Mouse (Mus musculus) layer of hippocampus, postnatal 14 days (tissue): ENCODE results near the gene Pla2g12b. TPM values are rescaled to one million over a fixed set of nuclear protein-coding genes. Genes with fewer than 3 reads are reported as not detected.
A peak's percentile ranks its signal among the peaks of the same experiment; 100 is the strongest.
"Not testable (repeated sequence)": the region's sequence is repeated elsewhere in the genome, so short reads cannot be mapped to it uniquely, and the experiment has no call there.

Experiments
- DNase-seq, 2 experiments: peaks; one replicate each; pipeline ENCODE4 v3.0.0; 2021 to 2022; ENCODE audit warnings: low spot score in 2 of 2, mixed read lengths in 1 of 2
- long read RNA-seq, 2 experiments: library from polyadenylated mRNA; stranded (forward); transcript quantifications; one replicate each; pipeline ENCODE4 v2.0.0; 2021
- total RNA-seq, 2 experiments: library from RNA; stranded (reverse); gene quantifications; 2 replicates each; pipeline ENCODE4 v1.2.3; 2021

The Pla2g12b gene
- not detected for total RNA-seq
- long read RNA-seq, experiment 1, result 0 reads
- long read RNA-seq, experiment 2, result 0 reads

DNA sequence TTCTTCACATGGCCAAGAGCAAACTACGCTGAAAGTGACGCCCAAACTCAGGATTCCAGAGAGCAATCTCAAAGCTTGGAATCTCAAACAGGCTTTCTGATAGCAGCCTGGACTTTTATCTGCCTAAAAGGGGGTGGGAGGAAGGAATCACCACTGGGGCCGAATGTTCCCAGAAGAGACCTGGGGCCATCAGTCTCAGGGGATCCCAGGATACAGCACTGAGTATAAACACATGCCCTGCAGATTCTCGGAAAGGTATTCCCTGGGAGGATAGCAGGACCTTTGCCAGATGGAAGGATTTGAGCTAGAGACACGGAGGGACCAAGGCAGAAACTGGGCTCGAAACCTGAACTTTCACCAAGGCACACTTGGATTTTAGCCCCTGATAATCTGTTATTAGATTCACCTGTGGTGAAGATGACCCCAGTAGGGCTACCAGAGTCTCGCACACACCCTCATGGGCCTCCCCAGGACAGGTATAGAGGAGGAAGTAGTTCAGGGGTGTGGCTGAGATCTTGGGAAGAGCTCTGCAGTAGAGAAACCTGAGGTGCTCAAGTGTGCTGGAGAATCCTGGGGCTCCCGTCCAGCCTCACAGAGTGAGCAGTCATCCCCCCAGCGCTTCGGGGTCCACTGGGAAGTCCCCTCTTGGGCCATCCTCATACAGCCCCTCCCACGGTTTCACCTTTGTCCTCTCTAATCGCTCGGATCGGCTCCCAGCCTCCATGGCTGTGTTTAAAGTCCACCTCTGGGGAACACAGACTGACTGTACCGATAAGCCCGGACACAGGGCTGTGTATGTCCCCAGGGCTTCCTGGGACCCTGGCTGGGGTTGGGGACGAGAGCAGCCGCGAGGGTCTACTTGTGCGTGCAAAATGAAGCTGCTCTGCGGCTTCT is at the start of gene Pla2g12b:
Gene Pla2g12b (plus strand): TSS at position 762 of the 894 bp plus-strand sequence.
- DNase-seq, result no peak

DNA sequence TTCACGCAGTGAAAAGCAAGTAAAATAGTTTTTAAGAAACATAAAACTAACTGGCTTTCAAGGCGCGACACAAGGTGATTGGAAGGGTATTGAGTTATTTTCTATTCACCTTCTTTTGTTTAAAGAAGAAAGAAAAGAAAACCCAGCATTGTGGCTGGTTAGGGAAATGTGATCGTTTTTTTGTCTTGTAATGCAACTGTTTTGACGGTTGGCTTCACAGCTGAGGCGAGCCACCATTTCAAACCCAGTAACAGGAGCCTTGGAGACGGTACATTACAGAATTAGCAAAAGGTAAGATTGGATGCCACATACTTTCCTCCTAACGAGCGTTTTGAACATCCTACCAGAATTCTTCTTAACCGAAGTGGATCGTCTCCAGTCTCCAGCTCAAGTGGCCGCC is 49.3 kb upstream of the Pla2g12b start:
- no peak for DNase-seq

DNA sequence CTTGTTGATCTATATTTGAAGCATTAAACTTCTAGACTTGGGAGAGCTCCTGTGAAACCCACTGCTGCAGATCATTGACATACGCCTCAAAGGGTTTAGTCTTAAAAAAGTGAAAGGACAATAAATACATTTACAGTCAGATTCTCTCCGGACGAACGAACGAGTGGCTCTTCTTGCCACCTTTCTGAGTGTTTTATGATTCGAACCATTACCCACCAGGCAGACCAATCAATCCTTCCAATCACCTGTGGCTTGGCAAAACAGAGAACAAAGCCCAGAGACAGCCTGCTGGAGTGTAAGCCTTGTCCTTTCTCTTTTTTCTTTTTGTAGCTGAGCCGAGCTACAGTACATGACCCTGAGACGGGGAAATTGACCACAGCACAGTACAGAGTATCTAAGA is 48.4 kb upstream of the Pla2g12b start:
- DNase-seq, result no peak

DNA sequence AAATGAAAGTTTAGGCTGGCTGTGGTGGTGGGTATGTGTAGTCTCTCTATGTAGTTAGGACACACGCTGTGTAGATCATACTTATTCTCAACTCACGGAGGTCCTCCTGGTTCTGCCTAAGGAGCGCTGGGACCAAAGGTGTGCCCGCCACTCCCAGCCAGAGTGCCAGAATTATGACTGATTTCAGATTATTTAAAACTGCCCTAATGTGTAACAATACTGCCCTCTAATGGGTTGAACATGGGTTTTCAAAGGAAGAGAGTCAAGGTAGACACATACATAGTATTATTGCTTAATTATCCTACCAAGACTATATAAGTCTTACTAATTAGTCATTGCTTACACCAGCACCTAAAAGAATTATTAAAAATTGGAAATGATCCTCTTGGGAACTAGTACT is 44.7 kb upstream of the Pla2g12b start:
- DNase-seq, result no peak

DNA sequence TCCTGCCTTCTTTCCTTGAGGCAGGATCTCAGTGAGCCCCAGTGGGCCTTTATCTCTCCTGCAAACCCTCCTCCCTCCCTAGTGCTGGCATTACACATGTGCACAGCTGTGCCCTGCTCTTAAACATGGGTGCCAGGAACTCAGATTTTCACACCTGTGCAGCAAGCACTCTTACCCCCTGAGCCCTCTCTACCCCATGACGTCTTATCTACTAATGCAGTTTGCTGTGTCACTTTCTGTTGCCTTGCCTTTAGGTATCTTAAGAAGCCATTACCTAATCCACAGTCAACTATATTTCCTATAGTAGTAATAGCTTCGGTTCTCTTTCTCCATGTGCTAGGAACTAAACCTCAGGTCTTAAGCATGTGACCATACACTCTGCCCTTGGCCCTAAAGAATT is 40.3 kb upstream of the Pla2g12b start:
- no peak for DNase-seq

DNA sequence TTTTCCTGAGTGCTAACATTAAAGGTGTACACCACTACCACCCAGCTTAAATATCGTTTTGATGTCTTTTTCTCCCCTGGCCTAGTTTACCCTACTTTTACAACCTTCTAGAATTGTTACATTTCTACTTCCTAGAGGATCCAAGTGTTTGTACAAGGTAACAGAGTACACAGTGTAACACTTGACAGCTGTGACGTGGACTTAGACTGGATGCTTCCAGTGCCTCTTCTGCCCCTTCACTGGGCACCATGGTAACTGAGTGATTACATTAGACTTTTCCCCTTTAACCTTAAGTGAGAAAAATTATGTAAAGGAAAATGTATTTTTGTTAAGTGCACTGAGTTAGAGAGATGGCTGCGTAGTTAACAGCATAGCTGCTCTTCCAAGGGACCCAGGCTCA is 38.9 kb upstream of the Pla2g12b start:
- no peak for DNase-seq

DNA sequence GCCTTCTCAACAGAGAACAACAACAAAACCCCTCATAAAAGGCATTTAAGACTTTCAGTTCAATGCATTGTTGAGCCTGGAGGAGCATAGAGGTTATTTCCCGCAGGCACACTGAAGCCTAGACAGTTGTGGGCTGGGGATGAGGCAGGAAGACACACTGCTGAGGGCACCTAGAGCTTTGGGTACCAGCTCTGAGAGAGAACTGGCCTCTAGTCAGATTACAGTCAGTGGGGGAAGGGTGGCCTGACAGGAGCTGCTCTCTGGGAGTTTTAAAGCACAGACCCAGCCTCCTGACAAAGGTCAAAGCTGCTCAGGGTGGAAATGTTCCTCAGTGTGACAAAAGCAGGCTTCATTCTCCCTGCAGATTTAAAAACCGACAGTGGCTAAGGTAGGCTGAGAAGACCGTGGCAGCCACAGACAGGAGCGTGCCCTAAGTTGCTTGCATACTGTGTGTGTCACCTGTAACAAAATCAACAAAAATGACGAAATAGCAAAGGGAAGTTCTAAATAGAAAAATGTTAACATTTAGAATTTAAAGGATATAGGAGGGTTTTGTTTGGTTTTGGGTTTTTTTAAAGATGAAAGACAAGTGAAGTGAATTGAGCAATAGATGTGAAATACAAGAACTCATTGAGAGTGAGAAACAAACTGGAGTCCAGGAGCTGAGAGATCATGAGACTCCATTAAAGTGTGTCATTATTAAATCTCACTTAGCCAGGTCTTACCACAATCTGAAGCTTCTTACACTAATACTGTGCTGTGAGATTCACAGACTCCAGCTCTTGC is 37.5 kb upstream of the Pla2g12b start:
- DNase-seq, result no peak

DNA sequence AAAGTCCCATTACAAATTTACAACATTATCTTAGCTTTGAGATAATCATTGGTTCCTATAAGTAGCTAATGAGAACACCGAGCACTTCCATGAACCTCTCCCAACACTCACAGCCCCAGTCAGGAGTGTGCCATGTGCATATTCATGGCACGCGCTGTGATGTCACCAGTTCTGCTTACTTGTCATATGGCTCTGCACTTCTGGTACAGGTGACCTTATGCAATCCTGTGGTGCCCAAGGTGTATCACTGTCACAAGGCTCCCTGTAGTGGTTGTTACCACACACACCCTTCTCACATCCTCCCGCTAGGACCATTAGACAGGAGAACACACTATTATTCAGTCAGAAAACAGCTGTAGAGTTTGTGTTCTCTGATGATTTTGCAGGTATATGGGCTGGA is 36.7 kb upstream of the Pla2g12b start:
- DNase-seq, result no peak

DNA sequence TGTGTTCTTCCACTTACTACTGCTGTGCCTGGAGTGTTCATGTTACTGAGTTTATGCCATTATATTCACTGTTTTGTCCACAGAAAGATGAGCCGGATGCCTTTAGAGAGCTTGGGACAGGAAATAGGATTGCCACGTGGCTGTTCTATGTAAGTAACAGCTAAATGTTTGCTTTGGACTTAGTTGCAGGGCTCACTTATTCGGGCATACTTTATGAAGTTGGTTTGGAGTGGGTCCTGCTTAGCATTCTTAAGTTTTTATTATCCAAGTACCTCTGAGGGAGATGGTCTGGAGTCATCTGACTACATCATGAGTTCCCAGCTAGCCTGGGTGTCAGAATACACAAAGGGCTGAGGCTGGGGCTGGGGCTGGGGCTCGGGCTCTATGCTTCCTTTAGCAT is 36.3 kb upstream of the Pla2g12b start:
- no peak for DNase-seq

DNA sequence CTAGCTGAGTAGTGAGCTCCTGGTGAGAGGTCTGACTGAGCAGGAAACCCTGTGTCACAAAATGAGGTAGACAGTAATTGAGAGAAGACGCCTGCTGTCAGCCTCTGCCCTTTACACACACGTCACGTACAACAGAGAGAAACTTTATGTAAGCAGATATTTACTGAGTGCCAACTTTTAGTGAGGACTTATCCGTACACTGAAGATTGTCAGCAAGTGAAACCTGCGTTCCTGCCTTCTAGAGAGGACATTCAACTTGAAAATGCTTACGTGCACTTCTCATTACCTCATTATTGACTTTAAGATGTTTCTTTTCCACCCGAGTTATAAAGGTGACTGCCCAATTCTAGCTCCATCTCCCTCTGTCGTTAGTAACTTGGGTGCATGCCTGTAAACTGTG is 34.7 kb upstream of the Pla2g12b start:
- no peak for DNase-seq

DNA sequence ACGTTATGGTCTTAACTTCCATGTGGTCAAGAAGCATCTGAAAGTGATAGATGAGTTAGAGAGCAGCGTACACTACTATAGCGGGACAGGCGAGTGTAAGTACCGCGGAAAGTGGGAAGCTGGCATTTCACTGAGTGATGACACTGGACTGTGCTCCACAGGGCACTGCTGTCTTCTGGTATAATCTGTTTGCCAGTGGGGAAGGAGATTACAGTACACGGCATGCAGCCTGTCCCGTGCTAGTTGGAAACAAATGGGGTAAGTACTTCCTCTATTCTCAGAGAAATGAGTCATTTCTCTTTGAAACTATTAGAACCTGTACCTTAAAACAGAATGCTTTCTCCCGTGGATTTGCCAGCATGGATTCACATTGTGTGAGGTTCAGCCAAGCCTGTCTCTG is 34.0 kb upstream of the Pla2g12b start:
- DNase-seq, result no peak

DNA sequence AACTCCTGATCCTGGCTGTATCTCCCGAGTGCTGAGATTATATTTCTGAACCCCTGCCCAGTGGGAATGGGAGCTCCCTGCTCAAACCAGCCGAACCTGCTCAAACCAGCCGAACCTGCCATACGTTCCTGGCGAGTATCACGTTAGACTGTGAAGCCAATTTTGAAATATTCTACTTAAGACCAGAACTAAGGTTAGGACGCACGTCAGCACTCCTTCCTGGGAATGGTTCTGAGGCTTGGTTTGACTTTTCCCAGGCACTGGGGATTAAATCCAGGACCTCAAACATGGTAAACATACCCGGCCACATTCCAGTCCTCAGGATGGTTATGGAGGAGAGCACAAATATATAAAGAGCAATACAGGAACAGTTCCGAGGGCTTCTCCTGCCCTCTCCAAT is 25.6 kb upstream of the Pla2g12b start:
- DNase-seq, result no peak

DNA sequence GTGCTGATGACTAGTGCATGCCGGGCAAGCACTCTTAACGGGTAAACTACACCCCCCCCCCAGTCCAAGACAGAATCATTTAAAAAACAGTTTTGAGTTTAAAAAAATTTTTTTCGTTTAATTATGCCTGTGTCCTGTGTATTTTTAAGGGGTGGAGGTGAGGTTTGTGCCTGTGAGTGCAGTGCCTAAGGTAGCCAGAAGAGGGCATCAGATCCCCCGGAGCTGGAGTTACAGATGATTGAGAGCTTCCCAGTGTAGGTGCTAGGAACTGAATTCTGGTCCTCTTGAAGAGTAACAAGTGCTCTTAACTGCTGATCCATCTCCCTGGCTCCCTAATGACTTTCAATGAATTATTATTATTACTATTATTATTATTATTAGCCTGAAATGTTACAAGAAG is 24.7 kb upstream of the Pla2g12b start:
- DNase-seq, result no peak

DNA sequence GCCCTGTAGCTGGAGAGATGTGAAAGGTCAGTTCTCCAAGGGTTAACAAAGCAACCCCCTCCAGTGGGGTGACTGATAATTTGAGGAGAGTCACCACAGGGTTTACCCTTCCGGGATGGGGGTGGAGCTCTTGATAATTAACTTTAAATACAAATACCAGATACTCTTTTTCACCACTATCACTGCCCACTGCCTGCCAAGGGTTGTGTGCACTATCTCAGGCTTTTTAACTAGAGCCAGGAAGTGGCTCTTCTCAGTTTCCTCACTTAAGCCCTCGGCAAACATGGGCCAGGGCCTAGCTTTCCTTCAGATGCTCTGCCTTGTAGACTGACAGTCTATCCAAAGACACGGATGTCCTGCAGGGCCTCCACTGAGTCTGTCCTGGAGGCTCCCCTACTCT is 23.5 kb upstream of the Pla2g12b start:
- DNase-seq, result no peak

DNA sequence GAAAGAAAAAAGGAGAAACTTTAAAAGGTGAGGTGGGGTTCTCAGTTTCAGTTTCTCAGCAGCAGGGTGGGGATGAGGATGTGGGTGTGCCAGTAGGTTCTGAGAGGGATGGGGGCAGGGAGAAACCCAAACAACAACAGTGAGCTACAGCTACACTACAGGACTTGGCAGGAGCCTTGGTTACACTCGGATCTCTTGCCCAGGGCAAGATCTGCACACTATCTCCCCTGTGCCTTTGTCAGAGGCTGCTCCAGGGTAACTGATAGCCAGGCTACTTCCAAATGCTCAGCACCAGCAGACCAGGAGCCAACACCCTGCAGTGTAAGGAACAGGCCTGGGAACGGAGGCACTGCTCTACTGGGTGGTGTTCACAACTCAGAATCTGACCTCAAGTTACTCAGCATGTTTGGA is 23.0 kb upstream of the Pla2g12b start:
- DNase-seq, result no peak

DNA sequence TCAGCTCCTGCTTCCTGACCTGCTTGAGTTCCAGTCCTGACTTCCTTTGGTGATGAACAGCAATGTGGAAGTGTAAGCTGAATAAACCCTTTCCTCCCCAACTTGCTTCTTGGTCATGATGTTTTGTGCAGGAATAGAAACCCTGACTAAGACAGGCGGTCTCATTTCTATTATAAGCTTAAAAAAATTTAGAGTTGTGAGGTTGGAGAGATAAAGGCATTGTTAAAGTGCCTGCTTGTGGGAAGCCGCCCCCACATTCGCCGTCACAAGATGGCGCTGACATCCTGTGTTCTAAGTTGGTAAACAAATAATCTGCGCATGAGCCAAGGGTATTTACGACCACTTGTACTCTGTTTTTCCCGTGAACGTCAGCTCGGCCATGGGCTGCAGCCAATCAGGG is 21.9 kb upstream of the Pla2g12b start:
- not testable (repeated sequence) for DNase-seq

DNA sequence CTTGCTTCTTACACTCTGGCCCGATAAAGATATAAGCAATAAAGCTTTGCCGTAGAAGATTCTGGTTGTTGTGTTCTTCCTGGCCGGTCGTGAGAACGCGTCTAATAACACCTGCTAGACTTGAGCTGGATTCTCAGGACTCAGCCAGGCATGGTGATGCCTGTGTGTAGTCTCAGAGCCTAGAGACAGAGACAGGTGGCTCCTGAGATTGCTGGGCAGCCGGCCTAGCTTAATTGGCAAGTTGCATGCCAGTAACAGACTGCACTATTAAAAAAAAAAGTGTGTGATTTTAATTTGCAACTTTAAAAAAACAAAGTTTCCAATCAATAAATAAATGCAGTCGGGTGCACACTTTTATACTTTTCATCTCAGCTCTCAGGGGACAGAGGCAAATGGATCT is 16.5 kb upstream of the Pla2g12b start:
- peak; percentile 66 to 84 for DNase-seq

DNA sequence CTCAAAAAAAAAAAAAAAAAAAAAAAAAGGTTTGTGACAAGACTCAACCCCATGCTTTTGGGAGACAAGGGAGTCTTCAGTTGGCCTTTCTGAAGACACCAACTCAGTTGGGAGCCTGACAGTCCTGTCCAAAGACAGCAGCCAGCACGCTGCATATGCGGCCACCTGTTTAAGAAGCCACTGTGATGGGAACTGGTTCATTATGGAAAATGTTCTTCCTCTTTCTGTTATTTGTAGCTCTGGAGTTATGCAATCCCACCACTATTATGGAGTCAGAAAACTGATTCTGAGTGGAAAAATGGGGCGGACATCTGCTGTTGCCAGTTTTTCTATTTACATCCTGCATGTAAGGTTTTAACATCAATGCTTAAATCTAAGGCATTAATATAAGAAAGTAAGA is 13.8 kb upstream of the Pla2g12b start:
- DNase-seq, result no peak

DNA sequence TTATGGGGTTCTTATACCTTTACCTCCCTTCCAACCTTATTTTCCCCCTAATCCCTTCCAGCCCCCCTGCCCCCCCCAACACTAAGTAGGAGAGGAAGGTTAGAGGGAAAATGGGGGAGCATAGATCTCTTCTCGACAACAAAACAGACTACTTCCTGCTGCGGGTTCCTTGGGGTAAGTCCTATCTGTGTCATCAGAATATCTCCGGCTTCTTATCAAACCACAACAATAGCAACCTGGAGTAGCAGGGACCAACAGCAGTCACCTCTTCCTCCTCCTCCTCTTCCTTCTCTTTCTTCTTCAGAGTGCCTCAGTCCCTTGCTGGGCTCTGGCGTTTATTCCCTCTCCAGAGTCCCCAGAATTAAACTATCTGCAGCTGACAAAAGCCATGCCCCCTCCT is 11.6 kb upstream of the Pla2g12b start:
- no peak for DNase-seq

DNA sequence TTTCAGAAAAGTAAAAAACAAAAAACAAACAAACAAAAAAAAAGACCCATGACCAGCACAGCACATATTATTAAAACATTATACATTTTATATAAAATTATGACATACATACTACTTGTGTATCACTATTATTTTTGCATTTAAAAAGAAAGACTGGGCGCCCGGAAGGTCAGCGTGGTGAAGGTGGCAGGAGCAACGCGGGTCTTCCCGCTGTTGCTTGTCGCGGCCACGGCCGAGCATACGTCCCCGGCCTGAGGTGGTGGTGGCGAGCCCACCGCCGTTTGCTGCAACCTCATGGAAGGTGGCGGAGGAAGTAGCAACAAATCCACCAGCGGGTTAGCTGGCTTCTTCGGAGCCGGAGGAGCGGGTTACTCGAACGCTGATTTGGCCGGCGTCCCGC is 8.0 kb upstream of the Pla2g12b start, which contains the start of gene Gm10273:
Gene Gm10273 (plus strand): TSS at position 172 of the 400 bp plus-strand sequence.
- not testable (repeated sequence) for DNase-seq

DNA sequence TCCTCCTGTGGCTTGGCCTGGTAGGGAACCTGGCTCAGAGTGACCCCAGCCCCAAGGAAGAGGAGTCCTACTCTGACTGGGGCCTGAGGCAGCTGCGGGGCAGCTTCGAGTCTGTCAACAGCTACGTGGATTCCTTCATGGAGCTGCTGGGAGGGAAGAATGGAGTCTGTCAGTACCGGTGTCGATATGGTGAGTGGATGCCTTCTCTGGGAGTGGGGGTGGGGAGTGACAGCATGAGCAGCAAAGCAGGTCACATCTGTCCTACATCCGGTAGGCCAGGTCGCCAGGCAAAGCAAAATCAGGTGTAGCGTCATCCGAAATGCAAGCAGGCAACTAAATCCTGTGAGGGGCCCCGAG is 311 bp downstream of the Pla2g12b start:
- no peak for DNase-seq

DNA sequence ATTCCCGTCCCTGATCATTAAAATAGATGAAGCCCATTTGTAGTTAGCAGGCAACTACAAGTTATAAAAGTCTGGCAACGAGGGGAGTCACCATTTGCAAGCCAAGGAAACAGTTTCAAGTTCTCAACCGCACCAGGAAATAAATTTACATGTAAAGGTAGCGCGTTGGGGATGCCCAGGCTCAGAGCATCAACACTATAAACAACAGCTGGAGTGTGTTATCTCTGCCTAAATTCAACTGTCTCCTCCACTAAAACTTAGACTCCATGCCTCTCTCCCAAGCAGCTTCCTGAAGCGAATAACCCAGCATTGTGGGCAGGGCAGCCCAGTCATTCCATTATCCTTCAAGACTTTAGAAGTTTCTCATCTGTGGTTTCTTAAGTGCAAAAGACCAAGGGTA is 5.0 kb downstream of the Pla2g12b start:
- DNase-seq, result no peak
